Mouse (Mus musculus): ENCODE data around the gene Nectin1.

- TF ChIP-seq CTCF (IDR thresholded peaks at IDR 0.05; ENCODE audit: low read depth, low read length) (no peak), POLR2A (IDR thresholded peaks at IDR 0.05; ENCODE audit: insufficient read depth, low read length) (no peak), EP300 (IDR thresholded peaks at IDR 0.05; ENCODE audit: insufficient read depth, low read depth, low read length) (no peak)
These were observed 78.4 kb downstream of the Nectin1 start for GRCm38 (mm10) chr9:43822206-43822605.

Measured in ES-Bruce4 (cell line).